Mouse (Mus musculus) neural tube, embryonic 14.5 days (tissue): ENCODE measurements around the gene B130006D01Rik. TPM values are rescaled to one million over a fixed set of nuclear protein-coding genes. Genes with fewer than 3 reads are reported as not detected.

Source experiments
- ATAC-seq: fragments of 200-750 bp; cut with Nextera tagmentation; 2 replicates; pipeline ENCODE4 v1.8.0; 2017; ENCODE audit warnings: low read depth, mild to moderate bottlenecking, moderate TSS enrichment, moderate library complexity
- H3K27ac ChIP-seq: fragments of 300-500 bp; sonication (generic); 2 replicates; pipeline ENCODE4 v1.5.1; 2014; ENCODE audit warnings: low read depth, mild to moderate bottlenecking, control low read depth, low read length, moderate library complexity, mixed read lengths
- H3K27me3 ChIP-seq: fragments of 300-500 bp; sonication (generic); 2 replicates; pipeline ENCODE4 v1.6.1; 2014; ENCODE audit warnings: low read length; ENCODE audit not compliant: control insufficient read depth, insufficient read depth
- H3K36me3 ChIP-seq: fragments of 300-500 bp; sonication (generic); 2 replicates; pipeline ENCODE4 v1.6.1; 2014; ENCODE audit warnings: low read length, mixed read lengths; ENCODE audit not compliant: control insufficient read depth, insufficient read depth
- H3K4me1 ChIP-seq: fragments of 300-500 bp; sonication (generic); 2 replicates; pipeline ENCODE4 v1.6.1; 2014; ENCODE audit warnings: low read length; ENCODE audit not compliant: control insufficient read depth, insufficient read depth
- H3K4me2 ChIP-seq: fragments of 300-500 bp; sonication (generic); 2 replicates; pipeline ENCODE4 v1.6.1; 2014; ENCODE audit warnings: mild to moderate bottlenecking, low read depth, low read length, control low read depth
- H3K4me3 ChIP-seq: fragments of 300-500 bp; sonication (generic); 2 replicates; pipeline ENCODE4 v1.5.1; 2014; ENCODE audit warnings: low read depth, low read length, control low read depth, mixed read lengths
- H3K9ac ChIP-seq: fragments of 300-500 bp; sonication (generic); replicated peaks from 2 replicates; pipeline ENCODE4 v1.6.1; 2014; ENCODE audit warnings: low read depth, mild to moderate bottlenecking, control low read depth, low read length, mixed read lengths
- H3K9me3 ChIP-seq: fragments of 300-500 bp; sonication (generic); 2 replicates; pipeline ENCODE4 v1.6.1; 2016; ENCODE audit warnings: low read length; ENCODE audit not compliant: control insufficient read depth
- WGBS: fragments of 180-500 bp; shearing (Covaris S2); extraction: QIAGEN DNeasy Blood & Tissue Kit; methylation state at CpG from one replicate; pipeline ENCODE4 v1.1.7; 2014; 5-methylcytosine and 5-hydroxymethylcytosine counted together
- polyA plus RNA-seq: library from polyadenylated mRNA; unstranded; fragments of >200 nt; fragmentation: Nextera tagmentation; extraction: Ambion mirVana; gene quantifications from 2 replicates; pipeline ENCODE4 v1.2.1, GENCODE M21; 2014

The B130006D01Rik gene
- polyA plus RNA-seq, 1 experiment from 2014 or later, result 1.4 TPM

DNA sequence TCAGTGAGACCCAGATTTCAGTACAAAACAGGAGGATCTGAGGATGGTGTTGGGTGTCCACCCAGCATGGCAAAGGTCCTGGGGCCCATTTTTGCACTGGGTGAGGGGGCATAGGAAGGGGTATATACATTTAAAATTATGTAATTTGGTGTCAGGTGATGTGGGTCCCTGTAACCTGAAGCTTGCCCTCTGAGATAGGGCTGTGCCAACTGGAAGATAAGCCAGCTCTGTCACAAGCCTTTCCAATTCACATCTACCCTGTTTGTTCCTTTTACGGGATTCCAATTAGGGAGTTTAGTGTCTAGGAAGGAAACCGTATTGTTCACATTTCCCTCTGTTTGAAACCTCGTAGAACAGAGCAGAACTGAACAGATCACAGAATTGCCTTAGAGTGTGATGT lies 49.9 kb downstream of the B130006D01Rik start:
- no peak overlapping the region for H3K9ac ChIP-seq
- H3K9me3 ChIP-seq, result no peaks in the 10 kb centered on the region
- ATAC-seq, result no peak
- H3K4me1 ChIP-seq, result no peaks in the 10 kb centered on the region
- H3K27me3 ChIP-seq, result no peaks in the 10 kb centered on the region
- 87% methylated on average over 3 of the region's 3 CpGs for WGBS
- H3K4me2 ChIP-seq, result no peak overlapping the region
- H3K36me3 ChIP-seq, result no peaks in the 10 kb centered on the region
- H3K4me3 ChIP-seq, result no peak overlapping the region
- H3K27ac ChIP-seq, result no peak overlapping the region

Other genes starting within 250 kb of the B130006D01Rik start
- gene Nxph3, start 209.0 kb upstream of the B130006D01Rik start, polyA plus RNA-seq, result 0.57 and 1.4 TPM in 2 replicates
- 40.8 and 73.9 TPM in 2 replicates for gene Ngfr, start 135.9 kb upstream of the B130006D01Rik start, polyA plus RNA-seq
- 183 and 185 TPM in 2 replicates for gene Phb, start 56.6 kb upstream of the B130006D01Rik start, polyA plus RNA-seq
- gene Zfp652, start 10.9 kb upstream of the B130006D01Rik start, polyA plus RNA-seq, result 12.9 and 14.0 TPM in 2 replicates
- gene Phospho1, start 100.9 kb downstream of the B130006D01Rik start, polyA plus RNA-seq, result 0.51 and 0.62 TPM in 2 replicates
- 0.95 and 4.9 TPM in 2 replicates for gene Gngt2, start 113.6 kb downstream of the B130006D01Rik start, polyA plus RNA-seq
- gene Abi3, start 118.9 kb downstream of the B130006D01Rik start, polyA plus RNA-seq, result 0.64 and 2.1 TPM in 2 replicates
- not detected in 2 replicates for gene B4galnt2, start 191.3 kb downstream of the B130006D01Rik start, polyA plus RNA-seq